In the genomic region with DNA sequence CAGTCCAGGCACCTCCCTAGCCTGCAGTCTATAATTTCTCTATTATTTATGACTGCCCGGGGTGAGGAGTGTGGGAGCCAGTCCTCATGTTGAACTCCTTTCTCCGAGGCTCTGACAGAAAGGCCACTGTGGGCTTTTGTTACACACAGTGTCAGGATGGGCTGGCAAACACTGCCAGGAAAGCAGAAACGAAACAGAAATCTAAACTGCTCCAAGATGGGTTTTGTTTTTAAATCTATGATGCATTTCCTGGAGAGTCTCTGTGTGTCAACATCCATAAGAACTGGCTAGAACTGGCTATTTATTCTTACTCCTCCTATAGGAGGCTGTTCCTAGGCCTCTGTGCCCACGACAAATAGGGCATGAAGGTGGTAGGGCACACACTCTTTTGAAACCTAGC, we compare ENCODE assay signal across 16 mouse cellular contexts.
DNase-seq lines count a peak whose midpoint lies in the region; TF ChIP-seq lines count a peak whose summit lies in the region.
"Had no signal": no experiment of that assay in that cellular context is flagged by ENCODE, and none has a peak within 500 bp of the region (broad histone marks: within the 10 kb centered on the region; RNA-seq: fewer than 3 reads in every experiment).

No protein-coding gene starts in this region.

- H3K4me1 ChIP-seq in heart, adult 2 months (ENCODE audit: control insufficient read depth, insufficient read depth, low read length), result peaks cover 2% of the 10 kb centered on the region; the same call in 1 of the 2 replicates
- peaks cover 20% of the 10 kb centered on the region for H3K4me1 ChIP-seq in kidney, adult 2 months (ENCODE audit: control insufficient read depth, insufficient read depth, low read length)
- H3K4me1 ChIP-seq: forebrain, embryonic 12.5 days; hindbrain, embryonic 10.5 days; liver, embryonic 15.5 days; neural tube, embryonic 15.5 days had no signal

- H3K36me3 ChIP-seq in heart, adult 2 months (ENCODE audit: control insufficient read depth, insufficient read depth, low read length), result no peaks in the 10 kb centered on the region
- no peaks in the 10 kb centered on the region for H3K36me3 ChIP-seq in kidney, adult 2 months (ENCODE audit: control insufficient read depth, insufficient read depth, low read length)
- H3K36me3 ChIP-seq: forebrain, embryonic 12.5 days; hindbrain, embryonic 10.5 days; liver, embryonic 15.5 days; neural tube, embryonic 15.5 days had no signal

- DNase-seq in heart, adult 2 months, result no peak
- no peak for DNase-seq in heart, postnatal 10 days
- peak; percentile 77 for DNase-seq in NIH3T3 (ENCODE audit: low read depth)
- DNase-seq in kidney, adult 2 months, result peak; percentile 71
- peak; percentile 40 for DNase-seq in kidney, postnatal 14 days
- DNase-seq in embryo, embryonic 9.5 days (ENCODE audit: extremely low spot score), result no peak
- no peak for DNase-seq in left cerebral cortex, postnatal 4 days
- DNase-seq in left cerebral cortex, adult 8-10 months (ENCODE audit: low spot score in 2 of 2), result no peak
- DNase-seq: cerebellum, adult 11 months; cerebellum, postnatal 14 days; midbrain, embryonic 14.5 days had no signal

- intact Hi-C loops in heart, adult 2 months (cut with DNase I), result no loop called here
- intact Hi-C loops in heart, postnatal 10 days (cut with DNase I), result no loop called here
- intact Hi-C loops in left cerebral cortex, postnatal 4 days (cut with DNase I), result no loop called here

- no peak for TF ChIP-seq CTCF in heart, adult 2 months (IDR thresholded peaks at IDR 0.05)
- no peak for TF ChIP-seq CTCF in kidney, adult 2 months (conservative IDR thresholded peaks at IDR 0.05; ENCODE audit: insufficient read depth, insufficient read length, low read depth, low read length)

- no peaks in the 10 kb centered on the region for H3K79me2 ChIP-seq in heart, adult 2 months (replicated peaks; ENCODE audit: control insufficient read depth, insufficient read depth, low read length)

- no peak for TF ChIP-seq POLR2A in heart, adult 2 months (IDR thresholded peaks at IDR 0.05; ENCODE audit: insufficient read depth, low read depth, low read length)
- TF ChIP-seq POLR2A in kidney, adult 2 months (IDR thresholded peaks at IDR 0.05; ENCODE audit: low read depth, low read length), result no peak

- TF ChIP-seq EP300 in heart, adult 2 months (IDR thresholded peaks at IDR 0.05; ENCODE audit: insufficient read depth, low read depth, low read length), result no peak

- no peak overlapping the region for H3K4me3 ChIP-seq in heart, adult 2 months
- H3K4me3 ChIP-seq in kidney, adult 2 months (ENCODE audit: insufficient read depth, low read depth, low read length), result no peak overlapping the region
- H3K4me3 ChIP-seq: forebrain, embryonic 12.5 days; hindbrain, embryonic 10.5 days; liver, embryonic 15.5 days; myocyte; neural tube, embryonic 15.5 days had no signal

- H3K27ac ChIP-seq in heart, adult 2 months, result peak overlapping the region; percentile 47
- H3K27ac ChIP-seq in kidney, adult 2 months (ENCODE audit: insufficient read depth, low read depth, low read length), result peak overlapping the region; percentile 91
- H3K27ac ChIP-seq: forebrain, embryonic 12.5 days; hindbrain, embryonic 10.5 days; liver, embryonic 15.5 days; neural tube, embryonic 15.5 days had no signal

- no peaks in the 10 kb centered on the region for H3K27me3 ChIP-seq in heart, adult 2 months (ENCODE audit: control insufficient read depth, insufficient read depth, low read length)
- no peaks in the 10 kb centered on the region for H3K27me3 ChIP-seq in kidney, adult 2 months (replicated peaks; ENCODE audit: control insufficient read depth, insufficient read depth, low read length)
- H3K27me3 ChIP-seq: forebrain, embryonic 12.5 days; liver, embryonic 15.5 days; neural tube, embryonic 15.5 days had no signal

- WGBS in heart, adult 2 months, result 50% methylated on average over 4 of the region's 4 CpGs
- 42% methylated on average over 4 of the region's 4 CpGs for WGBS in kidney, adult 2 months

- no peak overlapping the region for H3K9ac ChIP-seq in heart, adult 2 months (ENCODE audit: low read depth, low read length)
- H3K9ac ChIP-seq: forebrain, embryonic 12.5 days; liver, embryonic 15.5 days; neural tube, embryonic 15.5 days had no signal

Comparison
In these comparisons a context has a peak if more than half of its experiments do, and no peak if none do; other contexts are left out.
1. DNase-seq: peak in NIH3T3 (single experiment), kidney, adult 2 months (single experiment) and kidney, postnatal 14 days (single experiment); none in heart, adult 2 months (0 of 2), heart, postnatal 10 days (0 of 2), embryo, embryonic 9.5 days (single experiment), left cerebral cortex, postnatal 4 days (single experiment) and left cerebral cortex, adult 8-10 months (0 of 2).